Mouse (Mus musculus) heart, embryonic 12.5 days (tissue): ENCODE results near the gene Ispd. TPM values are rescaled to one million over a fixed set of nuclear protein-coding genes. Genes with fewer than 3 reads are reported as not detected.
"Not testable (repeated sequence)": the region's sequence is repeated elsewhere in the genome, so short reads cannot be mapped to it uniquely, and the experiment has no call there.

Source experiments
- ATAC-seq: fragments of 200-750 bp; cut with Nextera tagmentation; 2 replicates; pipeline ENCODE4 v1.8.0; 2017; ENCODE audit warnings: moderate TSS enrichment, moderate library complexity; ENCODE audit not compliant: insufficient number of reproducible peaks, low FRiP score
- H3K27ac ChIP-seq: fragments of 300-500 bp; sonication (generic); 2 replicates; pipeline ENCODE4 v1.5.1; 2016; ENCODE audit warnings: mild to moderate bottlenecking, moderate library complexity; ENCODE audit not compliant: poor library complexity, severe bottlenecking
- H3K27me3 ChIP-seq: fragments of 300-500 bp; sonication (generic); replicated peaks from 2 replicates; pipeline ENCODE4 v1.6.1; 2016; ENCODE audit warnings: mild to moderate bottlenecking, moderate library complexity
- H3K36me3 ChIP-seq: fragments of 300-500 bp; sonication (generic); 2 replicates; pipeline ENCODE4 v1.6.1; 2016; ENCODE audit warnings: mild to moderate bottlenecking, moderate library complexity
- H3K4me1 ChIP-seq: fragments of 300-500 bp; sonication (generic); replicated peaks from 2 replicates; pipeline ENCODE4 v1.6.1; 2016; ENCODE audit warnings: mild to moderate bottlenecking
- H3K4me2 ChIP-seq: fragments of 300-500 bp; sonication (generic); 2 replicates; pipeline ENCODE4 v1.6.1; 2016; ENCODE audit warnings: mild to moderate bottlenecking, moderate library complexity
- H3K4me3 ChIP-seq: fragments of 300-500 bp; sonication (generic); 2 replicates; pipeline ENCODE4 v1.5.1; 2016; ENCODE audit warnings: mild to moderate bottlenecking
- H3K9ac ChIP-seq: fragments of 300-500 bp; sonication (generic); 2 replicates; pipeline ENCODE4 v1.6.1; 2016; ENCODE audit warnings: mild to moderate bottlenecking, moderate library complexity
- H3K9me3 ChIP-seq: fragments of 300-500 bp; sonication (generic); replicated peaks from 2 replicates; pipeline ENCODE4 v1.6.1; 2016; ENCODE audit warnings: mild to moderate bottlenecking, moderate library complexity
- WGBS: fragments of 180-500 bp; shearing (Covaris S2); methylation state at CpG from one replicate; pipeline ENCODE4 v1.1.7; 2016; 5-methylcytosine and 5-hydroxymethylcytosine counted together
- polyA plus RNA-seq: library from polyadenylated mRNA; unstranded; fragments of >200 nt; fragmentation: Nextera tagmentation; extraction: Ambion mirVana; gene quantifications from 2 replicates; pipeline ENCODE4 v1.2.1, GENCODE M21; 2016

Ispd gene
- 12.5 TPM in 2 replicates for polyA plus RNA-seq

GRCm38 (mm10) chr12:36381441-36382340 is at the start of gene Ispd, which contains the start of gene D630036H23Rik:
Ispd (plus strand) TSS chr12:36381450.
D630036H23Rik (minus strand) TSS chr12:36382181.
- ATAC-seq: peak; percentile 89
- Histone ChIP-seq H3K27ac (peak within 1 kb of the TSS; percentile 95), H3K36me3 (no peaks in the 10 kb centered on the region), H3K27me3 (no peaks in the 10 kb centered on the region), H3K4me1 (peaks cover 3% of the 10 kb centered on the region; the same call in 1 of the 2 replicates), H3K4me2 (peak within 1 kb of the TSS; percentile 78), H3K9me3 (no peaks in the 10 kb centered on the region), H3K4me3 (peak within 1 kb of the TSS; percentile 74), H3K9ac (peak within 1 kb of the TSS; percentile 95)
- under 1% methylated on average over 64 of the region's 64 CpGs for WGBS

- Histone ChIP-seq H3K4me2 (no peak overlapping the region), H3K36me3 (no peaks in the 10 kb centered on the region), H3K9ac (no peak overlapping the region), H3K9me3 (no peaks in the 10 kb centered on the region), H3K4me1 (0 out of 2 replicates have a peak, but pooled peaks cover 2% of the 10 kb centered on the region), H3K4me3 (no peak overlapping the region), H3K27me3 (no peaks in the 10 kb centered on the region), H3K27ac (no peak overlapping the region)
- ATAC-seq: no peak
- WGBS: 73% methylated on average over 1 of the region's 1 CpGs
Observed at GRCm38 (mm10) chr12:36332676-36333075, 48.6 kb upstream of the Ispd start.

GRCm38 (mm10) chr12:36333837-36334281 is 47.4 kb upstream of the Ispd start:
- H3K4me2 ChIP-seq: no peak overlapping the region
- no peak for ATAC-seq

GRCm38 (mm10) chr12:36344131-36344530 is 37.1 kb upstream of the Ispd start:
- ATAC-seq: no peak
- Histone ChIP-seq H3K36me3 (no peaks in the 10 kb centered on the region), H3K4me2 (no peak overlapping the region), H3K9me3 (no peaks in the 10 kb centered on the region), H3K9ac (no peak overlapping the region), H3K27me3 (no peaks in the 10 kb centered on the region), H3K27ac (no peak overlapping the region), H3K4me1 (no peaks in the 10 kb centered on the region), H3K4me3 (no peak overlapping the region)
- 62% methylated on average over 4 of the region's 4 CpGs for WGBS

More at GRCm38 (mm10) chr12:36333837-36334281, 47.4 kb upstream of the Ispd start:
- Histone ChIP-seq H3K27ac (no peak overlapping the region), H3K4me1 (0 out of 2 replicates have a peak, but pooled peaks cover 2% of the 10 kb centered on the region), H3K9ac (no peak overlapping the region), H3K9me3 (no peaks in the 10 kb centered on the region), H3K36me3 (no peaks in the 10 kb centered on the region), H3K4me3 (no peak overlapping the region), H3K27me3 (no peaks in the 10 kb centered on the region)
- 47% methylated on average over 9 of the region's 9 CpGs for WGBS

GRCm38 (mm10) chr12:36360064-36360463 is 21.2 kb upstream of the Ispd start:
- Histone ChIP-seq H3K4me3 (no peak overlapping the region), H3K4me2 (no peak overlapping the region), H3K36me3 (no peaks in the 10 kb centered on the region), H3K4me1 (no peaks in the 10 kb centered on the region), H3K9me3 (no peaks in the 10 kb centered on the region), H3K27ac (no peak overlapping the region), H3K9ac (no peak overlapping the region), H3K27me3 (no peaks in the 10 kb centered on the region)
- ATAC-seq: no peak
- WGBS: 84% methylated on average over 3 of the region's 3 CpGs

GRCm38 (mm10) chr12:36360693-36361092 is 20.6 kb upstream of the Ispd start:
- no peaks in the 10 kb centered on the region for H3K9me3 ChIP-seq
- H3K36me3 ChIP-seq: no peaks in the 10 kb centered on the region
- ATAC-seq: no peak
- no peak overlapping the region for H3K9ac ChIP-seq
- H3K27me3 ChIP-seq: no peaks in the 10 kb centered on the region
- H3K4me1 ChIP-seq: no peaks in the 10 kb centered on the region
- H3K27ac ChIP-seq: no peak overlapping the region
- 79% methylated on average over 5 of the region's 5 CpGs for WGBS
- H3K4me3 ChIP-seq: no peak overlapping the region
- H3K4me2 ChIP-seq: no peak overlapping the region

GRCm38 (mm10) chr12:36364013-36364412 is 17.2 kb upstream of the Ispd start:
- 89% methylated on average over 4 of the region's 4 CpGs for WGBS

GRCm38 (mm10) chr12:36373237-36373998 is 7.8 kb upstream of the Ispd start:
- Histone ChIP-seq H3K27me3 (no peaks in the 10 kb centered on the region), H3K9ac (no peak overlapping the region), H3K4me2 (no peak overlapping the region), H3K4me3 (no peak overlapping the region), H3K27ac (no peak overlapping the region), H3K9me3 (no peaks in the 10 kb centered on the region), H3K4me1 (no peaks in the 10 kb centered on the region), H3K36me3 (no peaks in the 10 kb centered on the region)
- ATAC-seq: no peak
- WGBS: 42% methylated on average over 4 of the region's 4 CpGs

More at GRCm38 (mm10) chr12:36364013-36364412, 17.2 kb upstream of the Ispd start:
- H3K4me1 ChIP-seq: no peaks in the 10 kb centered on the region
- H3K9me3 ChIP-seq: no peaks in the 10 kb centered on the region
- H3K9ac ChIP-seq: no peak overlapping the region
- no peaks in the 10 kb centered on the region for H3K36me3 ChIP-seq
- no peak for ATAC-seq
- H3K27ac ChIP-seq: no peak overlapping the region
- no peak overlapping the region for H3K4me2 ChIP-seq
- H3K27me3 ChIP-seq: no peaks in the 10 kb centered on the region
- no peak overlapping the region for H3K4me3 ChIP-seq

- H3K9me3 ChIP-seq: not testable (repeated sequence)
- 87% methylated on average over 3 of the region's 4 CpGs for WGBS
Observed at GRCm38 (mm10) chr12:36376391-36376790, 4.9 kb upstream of the Ispd start.

GRCm38 (mm10) chr12:36380254-36380653 is 996 bp upstream of the Ispd start:
- Histone ChIP-seq H3K27me3 (no peaks in the 10 kb centered on the region), H3K9me3 (no peaks in the 10 kb centered on the region), H3K4me1 (peaks cover 3% of the 10 kb centered on the region; the same call in 1 of the 2 replicates), H3K9ac (no peak overlapping the region), H3K27ac (no peak overlapping the region), H3K36me3 (no peaks in the 10 kb centered on the region), H3K4me2 (no peak overlapping the region), H3K4me3 (no peak overlapping the region)
- ATAC-seq: no peak
- 66% methylated on average over 3 of the region's 3 CpGs for WGBS

More at GRCm38 (mm10) chr12:36376391-36376790, 4.9 kb upstream of the Ispd start:
- H3K27ac ChIP-seq, H3K36me3 ChIP-seq, H3K27me3 ChIP-seq, H3K4me1 ChIP-seq, H3K9ac ChIP-seq, H3K4me3 ChIP-seq, ATAC-seq, H3K4me2 ChIP-seq: not testable (repeated sequence)

- 68% methylated on average over 5 of the region's 5 CpGs for WGBS
- no peak for ATAC-seq
- Histone ChIP-seq H3K9me3 (no peaks in the 10 kb centered on the region), H3K4me3 (no peak overlapping the region), H3K36me3 (no peaks in the 10 kb centered on the region), H3K4me2 (peak overlapping the region; percentile 78; the same call in 1 of the 2 replicates), H3K4me1 (peaks cover 3% of the 10 kb centered on the region; the same call in 1 of the 2 replicates), H3K9ac (no peak overlapping the region), H3K27ac (no peak overlapping the region), H3K27me3 (no peaks in the 10 kb centered on the region)
Observed at GRCm38 (mm10) chr12:36380806-36381205, 444 bp upstream of the Ispd start.
